Mouse (Mus musculus) midbrain, embryonic 11.5 days (tissue): ENCODE measurements around the gene Tagln. TPM values are rescaled to one million over a fixed set of nuclear protein-coding genes. Genes with fewer than 3 reads are reported as not detected.

Experiments
- microRNA-seq: library from miRNA; unstranded; fragments of <30 nt; microRNA quantifications from one replicate; pipeline ENCODE4, GENCODE M21; 2017
- polyA plus RNA-seq: library from polyadenylated mRNA; unstranded; fragments of >200 nt; fragmentation: Nextera tagmentation; extraction: Ambion mirVana; gene quantifications from 2 replicates; pipeline ENCODE4 v1.2.1, GENCODE M21; 2014

The Tagln gene
- polyA plus RNA-seq, 1 experiment from 2014 or later, result 27.9 TPM

Small RNA genes lying within 50 kb of the gene (microRNA-seq; reads per million reads assigned to microRNA genes)
- gene Mir7087, result not detected

Other genes with a start within 250 kb of the Tagln start
- gene Cep164, start 107.4 kb downstream of the Tagln start, polyA plus RNA-seq, result 12.6 and 14.5 TPM in 2 replicates
- 26.9 and 27.1 TPM in 2 replicates for gene Bace1, start 97.5 kb downstream of the Tagln start, polyA plus RNA-seq
- gene Pcsk7, start 29.6 kb downstream of the Tagln start, polyA plus RNA-seq, result 11.1 and 14.4 TPM in 2 replicates
- 73.4 and 81.8 TPM in 2 replicates for gene Rnf214, start 29.1 kb downstream of the Tagln start, polyA plus RNA-seq
- gene Sidt2, start 19.2 kb upstream of the Tagln start, polyA plus RNA-seq, result 20.0 and 21.7 TPM in 2 replicates
- 274 and 275 TPM in 2 replicates for gene Pafah1b2, start 76.6 kb upstream of the Tagln start, polyA plus RNA-seq
- gene Sik3, start 76.8 kb upstream of the Tagln start, polyA plus RNA-seq, result 8.7 and 8.9 TPM in 2 replicates